Mouse (Mus musculus) embryonic fibroblast, embryonic 13.5 days (primary cell): ENCODE measurements at regions not wholly inside any gene's neighbourhood (a gene's known extent, or its start where the extent isn't known, plus 50 kb on each side); places are given as distances from the start of the nearest gene placed in this dataset.

Experiments used
- CTCF ChIP-seq: IDR thresholded peaks from 2 replicates; pipeline ENCODE4 v1.5.1; 2011; ENCODE audit warnings: mild to moderate bottlenecking, control low read depth, low read length, moderate library complexity, borderline replicate concordance; ENCODE audit not compliant: insufficient read depth
- POLR2A ChIP-seq: IDR thresholded peaks from 2 replicates; pipeline ENCODE4 v1.6.1; 2011; ENCODE audit warnings: low read depth, mild to moderate bottlenecking, control low read depth, low read length, moderate library complexity

DNA sequence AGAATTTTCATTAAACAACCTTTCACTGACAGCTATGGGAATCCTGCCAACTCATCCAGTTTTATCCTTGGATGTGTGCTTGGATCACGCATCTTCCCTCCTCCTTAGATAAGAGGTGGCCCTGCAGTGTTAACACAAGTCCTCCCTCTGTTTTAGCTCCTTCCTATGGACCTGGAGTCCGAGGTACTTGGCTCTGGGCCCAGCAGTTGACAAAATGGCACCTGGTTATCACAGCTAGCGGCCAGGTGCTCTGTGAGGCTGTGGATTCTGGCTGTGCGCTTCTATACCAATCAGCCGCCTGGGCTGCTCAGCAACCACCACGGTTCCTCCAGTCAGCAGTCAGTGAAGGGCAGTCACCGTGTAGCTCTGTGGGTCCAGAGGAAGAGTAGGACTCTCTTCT lies 157.4 kb downstream of the Prdm2 start:
- TF ChIP-seq CTCF: no peak
- no peak for TF ChIP-seq POLR2A
